Mouse (Mus musculus) layer of hippocampus, adult 9-11 months (tissue): ENCODE data around the gene Spc25.

Source experiments
- DNase-seq: peaks from one replicate; pipeline ENCODE4 v3.0.0; 2022

Gene Spc25

GRCm38 (mm10) chr2:69179721-69180120 lies 26.3 kb downstream of the Spc25 start:
- no peak for DNase-seq

- DNase-seq = no peak
Measured at GRCm38 (mm10) chr2:69175296-69175695, 30.7 kb downstream of the Spc25 start.

- no peak for DNase-seq
Measured at GRCm38 (mm10) chr2:69170395-69171077, 35.5 kb downstream of the Spc25 start.

- DNase-seq = no peak
Measured at GRCm38 (mm10) chr2:69158907-69159306, 47.1 kb downstream of the Spc25 start.

GRCm38 (mm10) chr2:69156283-69156682 lies 49.7 kb downstream of the Spc25 start:
- no peak for DNase-seq

- no peak for DNase-seq
Measured at GRCm38 (mm10) chr2:69155861-69156260, 50.1 kb downstream of the Spc25 start.

- no peak for DNase-seq
Measured at GRCm38 (mm10) chr2:69150841-69151240, 55.2 kb downstream of the Spc25 start.

- no peak for DNase-seq
Measured at GRCm38 (mm10) chr2:69149154-69149553, 56.8 kb downstream of the Spc25 start.

GRCm38 (mm10) chr2:69148691-69149090 lies 57.3 kb downstream of the Spc25 start:
- no peak for DNase-seq
